Mouse (Mus musculus): ENCODE results near the gene Pea15a. TPM values are rescaled to one million over a fixed set of nuclear protein-coding genes. Genes with fewer than 3 reads are reported as not detected.

Pea15a gene
- polyA plus RNA-seq, 1 experiment from 2014 or later, result 388 TPM

- no peak for ATAC-seq (ENCODE audit: low read depth)
- Histone ChIP-seq H3K9ac (no peak within 1 kb of the TSS), H3K27ac (replicated peaks) (peak within 1 kb of the TSS; percentile 76), H3K27me3 (no peaks in the 10 kb centered on the region), H3K9me3 (no peaks in the 10 kb centered on the region), H3K36me3 (no peaks in the 10 kb centered on the region), H3K4me3 (no peak within 1 kb of the TSS), H3K4me2 (no peak within 1 kb of the TSS), H3K4me1 (replicated peaks) (peaks cover 63% of the 10 kb centered on the region)
- 84% methylated on average over 19 of the region's 19 CpGs for WGBS
Observed at GRCm38 (mm10) chr1:172219451-172220406, 13.1 kb upstream of the Pea15a start, which contains the start of gene Casq1. Casq1 (minus strand) TSS chr1:172219868.

- no peaks in the 10 kb centered on the region for H3K36me3 ChIP-seq
- no peaks in the 10 kb centered on the region for H3K9me3 ChIP-seq
- ATAC-seq (ENCODE audit: low read depth), result no peak
- H3K9ac ChIP-seq, result no peak overlapping the region
- no peak overlapping the region for H3K4me3 ChIP-seq
- no peaks in the 10 kb centered on the region for H3K27me3 ChIP-seq
- WGBS, result 49% methylated on average over 15 of the region's 15 CpGs
- no peak overlapping the region for H3K4me2 ChIP-seq
- H3K27ac ChIP-seq (replicated peaks), result no peak overlapping the region; the same call in 1 of the 2 replicates
- peaks cover 75% of the 10 kb centered on the region for H3K4me1 ChIP-seq (replicated peaks)
Observed at GRCm38 (mm10) chr1:172218164-172218910, 11.7 kb upstream of the Pea15a start.

GRCm38 (mm10) chr1:172217148-172217547 lies 10.5 kb upstream of the Pea15a start:
- ATAC-seq (ENCODE audit: low read depth), result no peak

GRCm38 (mm10) chr1:172214748-172215147 lies 8.1 kb upstream of the Pea15a start:
- Histone ChIP-seq H3K9me3 (no peaks in the 10 kb centered on the region), H3K27me3 (no peaks in the 10 kb centered on the region), H3K4me1 (replicated peaks) (peaks cover 55% of the 10 kb centered on the region), H3K4me3 (no peak overlapping the region), H3K27ac (replicated peaks) (peak overlapping the region; percentile 40; the same call in 1 of the 2 replicates), H3K9ac (no peak overlapping the region), H3K36me3 (peaks cover 5% of the 10 kb centered on the region; the same call in 1 of the 2 replicates), H3K4me2 (no peak overlapping the region)
- ATAC-seq (ENCODE audit: low read depth), result no peak
- WGBS, result 69% methylated on average over 3 of the region's 3 CpGs

More at GRCm38 (mm10) chr1:172217148-172217547, 10.5 kb upstream of the Pea15a start:
- Histone ChIP-seq H3K36me3 (no peaks in the 10 kb centered on the region), H3K27me3 (no peaks in the 10 kb centered on the region), H3K27ac (replicated peaks) (0 out of 2 replicates have a peak overlapping the region, but pooled peaks have one; percentile 52), H3K4me3 (no peak overlapping the region), H3K9ac (peak overlapping the region; percentile 47; the same call in 1 of the 2 replicates), H3K9me3 (no peaks in the 10 kb centered on the region), H3K4me2 (peak overlapping the region; percentile 36), H3K4me1 (replicated peaks) (peaks cover 79% of the 10 kb centered on the region)
- WGBS, result under 1% methylated on average over 5 of the region's 5 CpGs

- Histone ChIP-seq H3K4me2 (no peak overlapping the region), H3K9ac (no peak overlapping the region), H3K27me3 (no peaks in the 10 kb centered on the region), H3K27ac (replicated peaks) (peak overlapping the region; percentile 40), H3K36me3 (peaks cover 5% of the 10 kb centered on the region; the same call in 1 of the 2 replicates), H3K4me1 (replicated peaks) (peaks cover 45% of the 10 kb centered on the region), H3K4me3 (no peak overlapping the region), H3K9me3 (no peaks in the 10 kb centered on the region)
- 35% methylated on average over 4 of the region's 4 CpGs for WGBS
- no peak for ATAC-seq (ENCODE audit: low read depth)
Observed at GRCm38 (mm10) chr1:172213771-172214170, 7.2 kb upstream of the Pea15a start.

- no peak for ATAC-seq (ENCODE audit: low read depth)
- Histone ChIP-seq H3K27ac (replicated peaks) (no peak overlapping the region), H3K9me3 (no peaks in the 10 kb centered on the region), H3K9ac (no peak overlapping the region), H3K36me3 (peaks cover 5% of the 10 kb centered on the region; the same call in 1 of the 2 replicates), H3K4me3 (no peak overlapping the region), H3K27me3 (no peaks in the 10 kb centered on the region), H3K4me2 (no peak overlapping the region), H3K4me1 (replicated peaks) (peaks cover 35% of the 10 kb centered on the region)
- WGBS, result 64% methylated on average over 5 of the region's 5 CpGs
Observed at GRCm38 (mm10) chr1:172212776-172213175, 6.2 kb upstream of the Pea15a start.

GRCm38 (mm10) chr1:172207111-172207584 lies 544 bp upstream of the Pea15a start:
- Histone ChIP-seq H3K4me1 (replicated peaks) (peaks cover 51% of the 10 kb centered on the region), H3K27ac (replicated peaks) (peak overlapping the region; percentile 95), H3K27me3 (no peaks in the 10 kb centered on the region), H3K36me3 (peaks cover 5% of the 10 kb centered on the region; the same call in 1 of the 2 replicates), H3K9me3 (no peaks in the 10 kb centered on the region), H3K4me2 (peak overlapping the region; percentile 87), H3K9ac (peak overlapping the region; percentile 97), H3K4me3 (peak overlapping the region; percentile 79)
- WGBS, result 16% methylated on average over 7 of the region's 7 CpGs
- ATAC-seq (ENCODE audit: low read depth), result 0 out of 2 replicates have a peak, but pooled peaks have one; percentile 19

GRCm38 (mm10) chr1:172205741-172206087 lies 890 bp downstream of the Pea15a start:
- no peaks in the 10 kb centered on the region for H3K27me3 ChIP-seq
- peaks cover 5% of the 10 kb centered on the region; the same call in 1 of the 2 replicates for H3K36me3 ChIP-seq
- peaks cover 65% of the 10 kb centered on the region for H3K4me1 ChIP-seq (replicated peaks)
- peak overlapping the region; percentile 97 for H3K9ac ChIP-seq
- no peaks in the 10 kb centered on the region for H3K9me3 ChIP-seq
- no peak for ATAC-seq (ENCODE audit: low read depth)
- H3K4me3 ChIP-seq, result peak overlapping the region; percentile 79
- peak overlapping the region; percentile 87 for H3K4me2 ChIP-seq
- WGBS, result 3% methylated on average over 3 of the region's 3 CpGs
- peak overlapping the region; percentile 95 for H3K27ac ChIP-seq (replicated peaks)

- no peaks in the 10 kb centered on the region for H3K27me3 ChIP-seq
- H3K36me3 ChIP-seq, result peaks cover 5% of the 10 kb centered on the region
- peaks cover 71% of the 10 kb centered on the region for H3K4me1 ChIP-seq (replicated peaks)
- H3K4me3 ChIP-seq, result peak overlapping the region; percentile 79
- no peaks in the 10 kb centered on the region for H3K9me3 ChIP-seq
- H3K9ac ChIP-seq, result peak overlapping the region; percentile 97
- H3K4me2 ChIP-seq, result peak overlapping the region; percentile 87
- ATAC-seq (ENCODE audit: low read depth), result no peak
- peak overlapping the region; percentile 95 for H3K27ac ChIP-seq (replicated peaks)
- WGBS, result 15% methylated on average over 15 of the region's 15 CpGs
Observed at GRCm38 (mm10) chr1:172204814-172205740, 1.5 kb downstream of the Pea15a start.

GRCm38 (mm10) chr1:172204033-172204813 lies 2.4 kb downstream of the Pea15a start:
- no peak for ATAC-seq (ENCODE audit: low read depth)

More at GRCm38 (mm10) chr1:172204033-172204813, 2.4 kb downstream of the Pea15a start:
- Histone ChIP-seq H3K4me1 (replicated peaks) (peaks cover 80% of the 10 kb centered on the region), H3K27me3 (no peaks in the 10 kb centered on the region), H3K9me3 (no peaks in the 10 kb centered on the region), H3K9ac (peak overlapping the region; percentile 97), H3K4me3 (peak overlapping the region; percentile 79), H3K36me3 (peaks cover 13% of the 10 kb centered on the region), H3K27ac (replicated peaks) (peak overlapping the region; percentile 95), H3K4me2 (peak overlapping the region; percentile 87)
- 12% methylated on average over 9 of the region's 9 CpGs for WGBS

Data from neural tube, embryonic 13.5 days (tissue).